Mouse (Mus musculus): ENCODE results near the gene Rrp15. TPM values are rescaled to one million over a fixed set of nuclear protein-coding genes. Genes with fewer than 3 reads are reported as not detected.

The Rrp15 gene
- total RNA-seq, 2 experiments from 2014 or later: 12.1 to 13.7 TPM

DNA sequence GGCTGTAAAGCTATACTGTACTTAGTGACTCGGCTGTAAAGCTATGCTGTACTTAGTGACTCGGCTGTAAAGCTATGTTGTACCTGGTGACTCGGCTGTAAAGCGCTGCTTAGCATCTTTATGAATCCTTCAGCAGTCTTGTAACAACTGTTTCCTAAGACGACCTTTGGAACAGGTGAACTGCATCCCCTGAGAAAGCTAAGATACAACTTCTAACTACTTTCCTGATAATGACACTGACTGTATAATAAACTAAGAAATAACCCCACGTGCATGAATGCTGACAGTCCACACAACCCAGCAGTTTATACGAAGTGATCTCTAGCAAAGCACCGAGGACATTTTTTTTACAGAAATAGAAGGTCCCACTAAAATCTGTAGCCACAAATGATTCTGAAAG lies 16.1 kb downstream of the Rrp15 start:
- H3K27ac ChIP-seq: no peak overlapping the region
- no peak for TF ChIP-seq CTCF (IDR thresholded peaks at IDR 0.05)
- DNase-seq: no peak
- intact Hi-C loops (cut with DNase I): no loop called here
- H3K4me3 ChIP-seq: no peak overlapping the region

DNA sequence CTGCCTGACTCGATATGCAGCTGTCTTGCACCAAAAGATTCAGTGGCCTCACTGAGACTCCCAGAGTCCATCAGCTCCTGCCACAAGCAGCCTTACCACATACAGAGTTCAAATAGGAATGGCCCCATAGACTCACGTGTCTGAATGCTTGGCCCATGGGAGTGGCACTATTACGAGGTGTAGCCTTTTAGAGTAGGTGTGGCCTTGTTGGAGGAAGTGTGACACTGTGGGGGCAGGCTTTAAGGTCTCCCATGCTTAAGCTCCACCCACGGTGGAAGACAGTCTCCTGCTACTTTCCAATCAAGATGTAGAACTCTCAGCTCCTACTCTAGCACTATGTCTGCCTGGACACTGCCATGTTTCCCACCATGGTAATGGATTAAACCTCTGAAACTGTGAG lies 20.4 kb downstream of the Rrp15 start:
- DNase-seq: no peak
- intact Hi-C loops (cut with DNase I): loop anchor here (10.0 kb wide), 1 partner anchor 614 kb away; the partner anchor contains the start of gene Lyplal1
- Histone ChIP-seq H3K27ac (no peak overlapping the region), H3K4me3 (no peak overlapping the region)
- no peak for TF ChIP-seq CTCF (IDR thresholded peaks at IDR 0.05)

DNA sequence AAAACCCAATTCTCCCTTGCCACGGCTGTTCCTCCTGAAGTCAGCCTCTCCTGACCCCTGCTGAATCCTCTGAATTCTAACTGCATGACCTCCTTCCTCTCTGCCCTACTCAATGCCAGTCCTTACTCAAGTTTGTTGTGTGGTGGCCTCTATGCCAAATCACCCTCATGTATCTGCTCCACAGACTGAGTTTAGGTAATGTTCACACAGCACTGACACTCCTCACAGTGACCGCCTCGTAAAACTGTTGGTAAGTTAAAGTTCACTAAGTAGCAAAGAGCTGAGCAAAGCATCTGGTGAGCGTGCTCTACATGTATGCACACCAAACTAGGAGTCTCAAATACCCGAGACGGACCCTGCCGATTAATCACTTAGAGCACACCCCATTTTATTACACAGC lies 23.0 kb downstream of the Rrp15 start:
- Histone ChIP-seq H3K4me3 (no peak overlapping the region), H3K27ac (no peak overlapping the region)
- no peak for DNase-seq
- TF ChIP-seq CTCF (IDR thresholded peaks at IDR 0.05): no peak
- intact Hi-C loops (cut with DNase I): loop anchor here (10.0 kb wide), 1 partner anchor 611 kb away; the partner anchor contains the start of gene Lyplal1

DNA sequence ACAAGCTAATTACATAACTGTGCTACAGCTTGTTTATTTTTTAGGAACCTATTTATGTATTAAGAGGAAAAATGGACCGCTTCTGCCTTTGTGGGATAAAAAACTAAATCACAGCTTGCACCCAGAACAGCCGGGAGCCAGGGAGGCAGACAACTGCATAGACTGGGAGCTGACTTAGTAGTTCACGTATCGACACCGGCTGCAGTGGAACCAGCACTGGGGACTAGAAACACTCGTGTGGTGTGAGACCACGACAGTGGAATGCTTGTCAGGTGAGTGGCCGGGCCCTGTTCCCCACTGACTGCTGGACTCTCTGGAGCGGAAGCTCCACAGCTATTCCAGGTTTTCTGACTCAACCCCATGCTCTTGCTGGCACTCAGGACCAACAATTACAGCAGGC lies 26.9 kb downstream of the Rrp15 start:
- TF ChIP-seq CTCF (IDR thresholded peaks at IDR 0.05): no peak
- intact Hi-C loops (cut with DNase I): loop anchor here (2.0 to 10.0 kb wide), 4 partner anchors 607 to 1175 kb away; partner anchors contain the start of gene Lyplal1
- Histone ChIP-seq H3K27ac (no peak overlapping the region), H3K4me3 (no peak overlapping the region)
- DNase-seq: no peak

DNA sequence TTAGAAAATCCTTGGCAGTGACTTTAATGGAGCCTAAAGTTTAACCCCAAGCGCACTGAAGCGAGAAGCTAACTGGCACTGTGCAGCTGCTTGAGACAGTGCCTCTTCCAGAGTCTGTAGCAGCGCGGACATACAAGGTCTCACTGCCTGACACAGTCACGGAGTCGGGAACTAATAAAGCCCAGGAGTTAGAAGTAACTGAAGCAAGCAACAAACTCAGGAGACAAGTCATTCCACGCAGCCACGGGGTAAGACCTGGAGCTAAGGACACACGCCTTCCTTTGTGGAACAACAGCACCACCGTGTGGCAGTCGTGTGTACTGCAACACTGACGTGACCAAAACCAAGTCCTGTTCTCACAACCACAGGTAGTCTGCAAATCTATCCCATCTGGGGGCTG lies 27.3 kb downstream of the Rrp15 start:
- peak; percentile 85 for DNase-seq
- H3K4me3 ChIP-seq: no peak overlapping the region
- TF ChIP-seq CTCF (IDR thresholded peaks at IDR 0.05): peak; percentile 100
- H3K27ac ChIP-seq: no peak overlapping the region
- intact Hi-C loops (cut with DNase I): loop anchor here (2.0 to 10.0 kb wide), 4 partner anchors 607 to 1175 kb away; partner anchors contain the start of gene Lyplal1

DNA sequence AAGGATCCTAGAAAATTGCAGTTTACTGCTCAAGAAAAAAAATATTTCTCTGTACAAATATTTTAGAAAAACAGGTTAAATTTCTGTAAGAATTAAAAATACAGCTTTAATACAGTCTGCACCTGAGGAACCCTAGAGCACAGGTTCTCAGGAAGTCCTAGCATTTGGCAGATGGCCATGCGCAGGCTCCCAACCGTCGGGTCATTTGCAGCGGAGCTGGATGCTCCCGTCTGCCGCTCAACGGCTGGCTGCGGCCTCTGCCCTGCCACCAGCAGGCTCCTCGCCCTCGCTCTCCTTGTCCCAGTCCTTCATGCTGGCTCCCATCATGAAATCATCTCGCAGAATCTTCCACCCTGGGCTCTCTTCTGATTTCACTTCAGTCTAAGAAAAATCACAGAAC lies 28.0 kb downstream of the Rrp15 start:
- no peak for TF ChIP-seq CTCF (IDR thresholded peaks at IDR 0.05)
- DNase-seq: no peak
- H3K27ac ChIP-seq: no peak overlapping the region
- intact Hi-C loops (cut with DNase I): loop anchor here (5.0 to 10.0 kb wide), 3 partner anchors 606 to 1174 kb away; partner anchors contain the start of gene Lyplal1
- no peak overlapping the region for H3K4me3 ChIP-seq

DNA sequence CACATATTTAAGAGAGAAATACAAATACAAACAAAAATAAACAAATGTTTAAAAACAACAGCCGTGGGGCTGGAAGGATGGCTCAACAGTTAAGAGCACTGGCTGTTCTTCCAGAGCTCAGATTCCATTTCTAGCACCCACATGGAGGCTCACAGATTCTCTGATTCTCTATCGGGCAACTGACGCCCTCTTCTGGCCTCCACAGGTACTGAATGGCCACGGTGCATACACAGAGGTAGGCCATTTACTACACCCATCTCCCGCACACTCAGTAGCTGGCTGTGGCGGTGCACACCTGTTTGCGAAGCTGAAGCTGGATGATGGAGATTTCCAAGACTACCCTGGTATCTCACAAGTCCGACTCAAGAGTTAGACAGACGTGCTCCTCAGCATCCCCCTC lies 29.4 kb downstream of the Rrp15 start:
- DNase-seq: no peak
- TF ChIP-seq CTCF (IDR thresholded peaks at IDR 0.05): peak; percentile 52
- Histone ChIP-seq H3K27ac (no peak overlapping the region), H3K4me3 (no peak overlapping the region)
- intact Hi-C loops (cut with DNase I): loop anchor here (5.0 to 10.0 kb wide), 3 partner anchors 605 to 1172 kb away; partner anchors contain the start of gene Lyplal1

DNA sequence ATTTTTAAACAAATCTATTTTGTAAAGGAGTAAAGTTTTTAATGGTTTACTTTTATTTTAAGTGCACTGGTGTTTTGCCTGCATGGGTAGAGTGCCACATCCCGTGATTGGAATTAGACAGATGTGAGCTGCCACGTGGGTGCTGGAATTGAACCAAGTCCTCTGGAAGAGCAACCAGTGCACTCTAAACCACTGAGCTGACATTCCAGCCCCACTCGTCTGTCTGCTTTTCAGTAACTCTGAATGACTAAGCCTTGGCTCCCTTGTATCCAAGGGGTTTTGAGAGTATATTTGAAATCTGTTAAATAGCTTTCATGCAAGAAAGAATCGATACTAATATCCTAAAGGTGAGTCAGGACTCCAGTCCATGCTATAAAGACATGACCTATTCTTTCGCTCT lies 30.3 kb downstream of the Rrp15 start:
- no peak overlapping the region for H3K4me3 ChIP-seq
- H3K27ac ChIP-seq: no peak overlapping the region
- DNase-seq: no peak
- no peak for TF ChIP-seq CTCF (IDR thresholded peaks at IDR 0.05)
- intact Hi-C loops (cut with DNase I): no loop called here

DNA sequence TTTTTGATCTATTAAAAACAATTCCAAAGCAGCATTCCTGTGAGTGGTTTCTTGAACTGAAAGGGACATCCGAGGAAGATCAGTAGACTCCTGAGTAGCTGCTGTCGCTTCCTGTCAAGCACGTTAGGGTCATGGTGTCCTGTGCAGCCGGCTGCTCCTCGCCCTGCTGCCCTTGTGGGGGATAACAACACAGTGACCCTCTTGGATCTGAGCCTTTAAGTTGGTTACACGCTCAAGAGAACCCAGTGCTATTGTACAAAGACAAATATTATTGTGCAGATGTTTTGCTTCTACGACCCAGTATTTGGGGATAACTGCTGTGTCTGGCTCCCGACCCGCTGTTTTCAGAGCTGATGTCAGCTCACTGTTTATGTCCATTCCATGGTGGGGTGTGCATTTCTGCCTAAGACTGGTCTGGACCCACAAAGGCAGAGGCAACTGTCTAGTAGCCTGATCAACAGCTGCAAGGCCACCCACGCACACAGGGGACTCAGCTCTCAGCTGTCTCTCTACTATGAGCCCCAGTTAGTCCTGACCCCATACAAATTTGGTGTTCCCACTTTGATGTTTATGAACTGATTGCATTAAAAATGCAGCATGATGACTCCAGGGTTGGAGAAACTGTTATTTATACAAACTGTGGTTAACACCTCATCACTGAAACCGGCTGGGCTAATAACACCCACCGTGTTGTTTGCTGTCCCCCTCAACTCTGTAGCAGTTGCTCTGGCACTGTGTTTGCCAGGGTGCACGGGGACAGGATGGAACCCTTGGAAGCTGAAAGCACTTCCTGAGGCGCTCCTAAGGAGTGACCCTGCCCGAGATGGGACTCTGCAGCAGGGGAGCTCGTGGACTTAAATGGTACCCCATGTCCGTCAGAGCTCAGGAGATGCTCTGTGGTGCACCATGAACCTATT lies 33.9 kb downstream of the Rrp15 start:
- intact Hi-C loops (cut with DNase I): loop anchor here (5.0 kb wide), 4 partner anchors 258 to 533 kb away; no protein-coding TSS in a partner anchor
- TF ChIP-seq CTCF (IDR thresholded peaks at IDR 0.05): no peak
- DNase-seq: no peak
- Histone ChIP-seq H3K4me3 (no peak overlapping the region), H3K27ac (no peak overlapping the region)

DNA sequence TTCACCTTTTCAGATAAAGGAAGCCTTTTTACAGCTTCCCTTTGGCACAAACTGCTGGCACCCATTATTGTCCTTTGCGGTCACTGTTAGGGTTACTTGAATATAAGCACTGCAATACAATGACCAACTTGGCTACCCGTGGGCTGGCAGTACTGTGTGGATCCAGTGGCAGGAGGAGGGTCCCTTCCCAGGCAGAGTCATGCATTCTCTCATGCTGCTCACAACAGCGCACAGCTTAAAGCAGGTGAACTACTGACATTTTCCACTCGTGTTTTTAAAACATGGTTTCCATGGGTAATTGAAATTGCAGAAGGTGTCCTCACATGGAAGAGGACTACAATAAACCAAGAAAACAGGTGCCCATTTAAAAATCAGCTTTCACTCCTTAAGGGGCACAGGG lies 34.9 kb downstream of the Rrp15 start:
- Histone ChIP-seq H3K4me3 (no peak overlapping the region), H3K27ac (no peak overlapping the region)
- no peak for TF ChIP-seq CTCF (IDR thresholded peaks at IDR 0.05)
- no peak for DNase-seq
- intact Hi-C loops (cut with DNase I): loop anchor here (5.0 kb wide), 4 partner anchors 257 to 532 kb away; no protein-coding TSS in a partner anchor

DNA sequence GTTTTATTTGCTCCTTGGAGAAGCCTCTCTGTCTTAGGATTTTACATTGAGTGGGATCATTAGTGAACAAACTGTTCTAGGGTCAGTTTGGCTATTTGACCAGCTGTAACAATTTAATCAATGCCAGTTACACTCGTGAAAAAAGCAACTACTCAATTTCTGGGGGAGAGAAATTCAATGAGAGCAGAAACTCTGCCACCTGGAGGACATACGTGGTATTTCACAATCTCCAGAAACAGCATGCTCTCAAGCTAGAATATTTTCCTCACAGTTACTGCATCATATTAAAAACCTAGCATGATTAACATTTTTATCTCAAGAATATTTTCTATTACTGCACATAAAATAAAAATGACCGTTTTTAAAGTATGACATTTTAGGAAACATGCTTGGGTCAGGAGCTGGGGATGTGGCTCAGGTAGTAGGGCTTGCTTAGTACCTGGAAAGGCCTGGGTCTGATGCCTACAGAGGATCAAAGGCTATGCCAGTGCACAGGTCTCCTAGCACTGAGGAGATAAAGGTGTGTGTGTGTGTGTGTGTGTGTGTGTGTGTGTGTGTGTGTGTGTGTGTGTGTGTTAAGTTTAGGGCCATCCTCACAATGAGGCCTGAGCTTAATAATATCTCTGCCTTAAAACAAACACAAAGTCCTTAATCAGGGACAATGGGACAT lies 36.2 kb downstream of the Rrp15 start:
- DNase-seq: no peak
- Histone ChIP-seq H3K27ac (no peak overlapping the region), H3K4me3 (no peak overlapping the region)
- intact Hi-C loops (cut with DNase I): loop anchor here (5.0 kb wide), 4 partner anchors 256 to 531 kb away; no protein-coding TSS in a partner anchor
- TF ChIP-seq CTCF (IDR thresholded peaks at IDR 0.05): peak; percentile 85

DNA sequence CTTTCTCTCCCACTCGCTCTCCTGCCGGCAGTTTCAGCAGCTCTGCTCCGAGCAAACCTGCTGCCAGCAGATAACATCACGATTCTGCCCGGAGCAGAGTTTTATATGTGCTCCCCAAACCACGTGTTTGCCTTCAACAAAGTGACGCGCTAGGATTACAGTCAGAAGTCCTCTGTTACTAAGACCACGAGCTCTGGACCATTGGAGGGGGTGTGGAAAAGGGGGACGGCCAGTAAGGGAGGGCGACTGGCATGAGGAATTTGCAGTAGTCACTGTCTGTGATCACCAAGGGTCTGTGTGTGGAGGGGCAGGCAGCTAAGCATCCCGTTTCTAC lies 43.3 kb downstream of the Rrp15 start, which contains the start of gene Tgfb2:
Gene Tgfb2, minus strand, starts transcription at position 75 of the 334 bp plus-strand sequence.
- TF ChIP-seq CTCF (IDR thresholded peaks at IDR 0.05): no peak
- intact Hi-C loops (cut with DNase I): no loop called here
- Histone ChIP-seq H3K4me3 (peak within 1 kb of the TSS; percentile 93), H3K27ac (peak within 1 kb of the TSS; percentile 91)
- no peak for DNase-seq

All from gastrocnemius, adult 2 months (tissue).